Mouse (Mus musculus): ENCODE measurements around the gene Arhgap33. TPM values are rescaled to one million over a fixed set of nuclear protein-coding genes. Genes with fewer than 3 reads are reported as not detected.
"Not testable (repeated sequence)": the region's sequence is repeated elsewhere in the genome, so short reads cannot be mapped to it uniquely, and the experiment has no call there.

Arhgap33 gene
- polyA plus RNA-seq, 1 experiment from 2014 or later, result 91.1 TPM

DNA sequence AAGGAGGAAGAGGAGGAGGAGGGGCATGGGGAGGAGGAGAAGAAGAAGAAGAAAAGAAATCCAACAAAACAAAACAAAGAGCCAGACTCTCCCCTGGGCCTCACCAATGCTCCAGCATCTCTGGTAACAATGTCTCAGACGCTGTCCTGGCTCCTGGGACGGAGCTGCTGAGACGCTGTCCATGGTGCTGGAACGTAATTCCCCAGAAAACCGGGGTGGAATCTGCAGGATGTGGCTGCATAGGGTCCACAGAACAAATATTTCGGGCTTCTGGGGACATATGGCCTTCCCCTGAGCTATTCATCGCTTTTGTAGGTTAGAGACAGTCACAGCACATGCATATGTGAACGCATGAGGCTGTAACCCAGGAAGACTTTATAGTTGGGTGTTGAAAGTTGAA, 50.6 kb downstream of the Arhgap33 start:
- ATAC-seq (ENCODE audit: low FRiP score), result no peak
- Histone ChIP-seq H3K9ac (replicated peaks) (no peak overlapping the region), H3K4me2 (no peak overlapping the region), H3K4me3 (replicated peaks) (no peak overlapping the region), H3K27me3 (replicated peaks) (peaks cover 3% of the 10 kb centered on the region; the same call in 1 of the 2 replicates), H3K27ac (replicated peaks) (no peak overlapping the region), H3K4me1 (no peaks in the 10 kb centered on the region), H3K36me3 (no peaks in the 10 kb centered on the region), H3K9me3 (replicated peaks) (no peaks in the 10 kb centered on the region)
- WGBS, result 21% methylated on average over 8 of the region's 8 CpGs

DNA sequence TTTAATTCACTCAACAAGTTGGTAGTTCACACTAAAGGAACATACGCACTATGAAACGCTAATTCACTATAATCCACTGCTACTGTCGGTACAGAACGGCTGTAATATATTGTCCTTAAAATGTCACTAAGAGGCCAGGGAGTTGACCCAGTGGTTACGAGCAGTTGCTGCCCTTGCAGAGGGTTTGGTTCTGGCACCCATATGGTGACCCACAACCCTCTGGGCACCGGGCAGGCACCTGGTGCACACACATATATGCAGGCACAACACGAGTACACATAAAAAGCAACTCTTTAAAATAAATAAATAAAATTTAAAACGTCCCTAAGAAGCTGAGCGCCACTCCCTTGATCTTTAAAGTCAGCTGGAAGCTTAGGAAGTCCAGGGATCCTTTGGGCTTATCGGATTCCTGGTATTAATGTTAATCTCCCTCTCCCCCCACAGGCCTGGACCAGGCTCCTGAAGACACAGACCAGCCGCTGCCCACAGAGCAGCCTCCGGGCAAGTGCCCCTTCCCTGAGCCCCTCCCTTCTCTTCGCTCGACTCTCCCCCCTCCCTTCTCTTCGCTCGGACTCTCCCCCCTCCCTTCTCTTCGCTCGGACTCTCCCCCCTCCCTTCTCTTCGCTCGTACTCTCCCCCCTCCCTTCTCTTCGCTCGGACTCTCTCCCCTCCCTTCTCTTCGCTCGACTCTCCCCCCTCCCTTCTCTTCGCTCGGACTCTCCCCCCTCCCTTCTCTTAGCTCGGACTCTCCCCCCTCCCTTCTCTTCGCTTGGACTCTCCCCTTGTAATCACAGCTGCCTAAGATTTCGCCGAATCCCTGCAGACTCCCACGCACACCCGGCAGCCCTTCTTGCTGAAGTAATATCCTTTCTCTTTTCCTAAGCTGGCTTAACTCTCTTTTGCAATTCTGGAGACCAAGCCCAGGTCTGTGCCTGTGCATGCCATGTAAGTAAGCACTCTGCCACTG, 57.2 kb downstream of the Arhgap33 start:
- WGBS, result 6% methylated on average over 28 of the region's 32 CpGs
- H3K4me1 ChIP-seq, result peaks cover 10% of the 10 kb centered on the region
- no peak overlapping the region for H3K27ac ChIP-seq (replicated peaks)
- no peaks in the 10 kb centered on the region for H3K9me3 ChIP-seq (replicated peaks)
- H3K9ac ChIP-seq (replicated peaks), result peak overlapping the region; percentile 14; the same call in 1 of the 2 replicates
- H3K36me3 ChIP-seq, result no peaks in the 10 kb centered on the region
- peak; percentile 60; the same call in 1 of the 2 replicates for ATAC-seq (ENCODE audit: low FRiP score)
- peak overlapping the region; percentile 63 for H3K4me2 ChIP-seq
- peak overlapping the region; percentile 37 for H3K4me3 ChIP-seq (replicated peaks)
- peaks cover 7% of the 10 kb centered on the region; the same call in 1 of the 2 replicates for H3K27me3 ChIP-seq (replicated peaks)

DNA sequence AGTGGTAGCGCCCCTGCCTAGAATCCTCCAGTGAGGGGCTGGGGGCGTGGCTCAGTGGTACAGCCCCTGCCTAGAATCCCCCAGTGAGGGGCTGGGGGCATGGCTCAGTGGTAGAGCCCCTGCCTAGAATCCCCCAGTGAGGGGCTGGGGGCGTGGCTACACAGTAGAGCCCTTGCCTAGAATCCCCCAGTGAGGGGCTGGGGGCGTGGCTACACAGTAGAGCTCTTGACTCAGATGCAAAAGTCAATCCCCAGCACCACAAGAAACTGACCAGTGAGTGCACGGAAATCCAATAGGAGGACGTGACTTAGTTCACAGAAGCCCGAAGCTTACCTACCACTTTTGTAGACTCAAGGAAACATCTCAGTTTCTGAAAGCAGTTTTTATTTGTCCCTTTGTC, 58.7 kb downstream of the Arhgap33 start:
- ATAC-seq (ENCODE audit: low FRiP score); H3K27ac ChIP-seq (replicated peaks); H3K9ac ChIP-seq (replicated peaks); H3K36me3 ChIP-seq; H3K9me3 ChIP-seq (replicated peaks); H3K4me2 ChIP-seq; H3K4me3 ChIP-seq (replicated peaks); H3K4me1 ChIP-seq; H3K27me3 ChIP-seq (replicated peaks): not testable (repeated sequence)
- 92% methylated on average over 7 of the region's 7 CpGs for WGBS

DNA sequence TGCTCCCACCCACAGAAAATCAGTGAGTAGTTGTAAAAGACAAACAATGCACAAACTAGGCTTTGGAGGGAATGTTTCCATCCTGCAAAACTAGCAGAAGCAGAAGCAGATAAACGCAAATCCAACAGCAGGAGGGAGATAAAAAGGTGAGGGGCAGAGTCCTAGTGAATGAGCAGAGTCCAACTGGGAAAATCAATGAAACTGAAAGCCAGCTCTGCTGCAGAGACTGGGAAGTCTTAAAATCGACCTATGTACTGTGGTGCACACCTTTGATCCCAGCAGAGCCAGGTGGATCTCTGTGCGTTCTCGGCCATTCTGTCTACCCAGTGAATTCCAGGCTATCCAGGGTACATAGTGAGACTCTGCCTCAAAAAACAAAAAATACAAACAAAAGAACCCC, 59.9 kb downstream of the Arhgap33 start:
- no peak for ATAC-seq (ENCODE audit: low FRiP score)
- WGBS, result 81% methylated on average over 4 of the region's 4 CpGs
- no peak overlapping the region for H3K9ac ChIP-seq (replicated peaks)

DNA sequence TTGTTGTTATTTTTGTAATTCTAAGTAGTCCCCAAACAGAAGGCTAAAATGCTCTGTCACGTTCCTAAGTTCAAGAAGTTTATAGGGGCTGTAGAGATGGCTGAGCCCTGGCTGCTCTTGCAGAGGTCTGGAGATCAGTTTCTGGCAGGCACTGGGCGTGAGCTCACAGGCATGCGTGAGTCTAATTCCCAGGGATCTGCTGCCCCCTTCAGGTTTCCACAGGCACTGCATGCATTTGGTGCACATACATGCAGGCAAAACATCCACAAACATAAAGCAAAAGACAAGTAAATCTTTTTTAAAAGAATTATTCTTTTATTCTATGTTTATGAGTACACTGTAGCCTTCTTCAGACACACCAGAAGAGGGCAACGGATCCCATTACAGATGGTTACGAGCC, 62.4 kb downstream of the Arhgap33 start:
- 44% methylated on average over 5 of the region's 5 CpGs for WGBS
- ATAC-seq (ENCODE audit: low FRiP score), result no peak
- Histone ChIP-seq H3K9ac (replicated peaks) (no peak overlapping the region), H3K36me3 (no peaks in the 10 kb centered on the region), H3K4me3 (replicated peaks) (no peak overlapping the region), H3K4me2 (no peak overlapping the region), H3K27me3 (replicated peaks) (peaks cover 7% of the 10 kb centered on the region), H3K27ac (replicated peaks) (no peak overlapping the region), H3K9me3 (replicated peaks) (no peaks in the 10 kb centered on the region), H3K4me1 (peaks cover 2% of the 10 kb centered on the region)

More for the DNA sequence above, 59.9 kb downstream of the Arhgap33 start:
- 0 out of 2 replicates have a peak, but pooled peaks cover 4% of the 10 kb centered on the region for H3K27me3 ChIP-seq (replicated peaks)
- H3K4me1 ChIP-seq, result peaks cover 10% of the 10 kb centered on the region
- H3K27ac ChIP-seq (replicated peaks), result no peak overlapping the region
- H3K4me2 ChIP-seq, result no peak overlapping the region
- no peak overlapping the region for H3K4me3 ChIP-seq (replicated peaks)
- H3K36me3 ChIP-seq, result no peaks in the 10 kb centered on the region
- H3K9me3 ChIP-seq (replicated peaks), result no peaks in the 10 kb centered on the region

Small RNA genes within 50 kb of the gene (microRNA-seq; reads per million reads assigned to microRNA genes)
- not detected for gene Gm38670

Other genes with a start within 250 kb of the Arhgap33 start
- 82.4 and 89.7 TPM in 2 replicates for gene Clip3, start 243.3 kb downstream of the Arhgap33 start, polyA plus RNA-seq (2015; fragmentation: Nextera tagmentation; extraction: Ambion mirVana)
- 131 and 141 TPM in 2 replicates for gene Alkbh6, start 226.3 kb downstream of the Arhgap33 start, polyA plus RNA-seq (2015; fragmentation: Nextera tagmentation; extraction: Ambion mirVana)
- 18.9 and 24.7 TPM in 2 replicates for gene Syne4, start 220.3 kb downstream of the Arhgap33 start, polyA plus RNA-seq (2015; fragmentation: Nextera tagmentation; extraction: Ambion mirVana)
- gene E130208F15Rik, start 213.3 kb downstream of the Arhgap33 start, polyA plus RNA-seq (2015; fragmentation: Nextera tagmentation; extraction: Ambion mirVana), result not detected in 2 replicates
- 16.0 and 16.7 TPM in 2 replicates for gene Sdhaf1, start 211.2 kb downstream of the Arhgap33 start, polyA plus RNA-seq (2015; fragmentation: Nextera tagmentation; extraction: Ambion mirVana)
- 13.5 and 15.7 TPM in 2 replicates for gene Lrfn3, start 172.3 kb downstream of the Arhgap33 start, polyA plus RNA-seq (2015; fragmentation: Nextera tagmentation; extraction: Ambion mirVana)
- 38.6 and 50.0 TPM in 2 replicates for gene Tyrobp, start 121.3 kb downstream of the Arhgap33 start, polyA plus RNA-seq (2015; fragmentation: Nextera tagmentation; extraction: Ambion mirVana)
- gene Hcst, start 115.2 kb downstream of the Arhgap33 start, polyA plus RNA-seq (2015; fragmentation: Nextera tagmentation; extraction: Ambion mirVana), result 0.95 and 4.5 TPM in 2 replicates
- 2.7 and 3.2 TPM in 2 replicates for gene Nfkbid, start 113.3 kb downstream of the Arhgap33 start, polyA plus RNA-seq (2015; fragmentation: Nextera tagmentation; extraction: Ambion mirVana)
- 577 and 709 TPM in 2 replicates for gene Aplp1, start 89.5 kb downstream of the Arhgap33 start, polyA plus RNA-seq (2015; fragmentation: Nextera tagmentation; extraction: Ambion mirVana)
- gene Kirrel2, start 77.4 kb downstream of the Arhgap33 start, polyA plus RNA-seq (2015; fragmentation: Nextera tagmentation; extraction: Ambion mirVana), result 0.15 and 0.36 TPM in 2 replicates
- 0.14 and 0.23 TPM in 2 replicates for gene Nphs1, start 76.7 kb downstream of the Arhgap33 start, polyA plus RNA-seq (2015; fragmentation: Nextera tagmentation; extraction: Ambion mirVana)
- 0.42 TPM in 1 of 2 replicates, not detected in the other for gene Prodh2, start 41.4 kb downstream of the Arhgap33 start, polyA plus RNA-seq (2015; fragmentation: Nextera tagmentation; extraction: Ambion mirVana)
- gene Hspb6, start 17.1 kb upstream of the Arhgap33 start, polyA plus RNA-seq (2015; fragmentation: Nextera tagmentation; extraction: Ambion mirVana), result 8.6 and 11.7 TPM in 2 replicates
- gene Proser3, start 17.2 kb upstream of the Arhgap33 start, polyA plus RNA-seq (2015; fragmentation: Nextera tagmentation; extraction: Ambion mirVana), result 7.9 and 8.6 TPM in 2 replicates
- 55.6 and 61.8 TPM in 2 replicates for gene Lin37, start 24.8 kb upstream of the Arhgap33 start, polyA plus RNA-seq (2015; fragmentation: Nextera tagmentation; extraction: Ambion mirVana)
- 84.2 and 95.2 TPM in 2 replicates for gene U2af1l4, start 28.2 kb upstream of the Arhgap33 start, polyA plus RNA-seq (2015; fragmentation: Nextera tagmentation; extraction: Ambion mirVana)
- gene Gm49396, start 28.3 kb upstream of the Arhgap33 start, polyA plus RNA-seq (2015; fragmentation: Nextera tagmentation; extraction: Ambion mirVana), result 14.6 and 14.8 TPM in 2 replicates
- 136 and 139 TPM in 2 replicates for gene Psenen, start 28.6 kb upstream of the Arhgap33 start, polyA plus RNA-seq (2015; fragmentation: Nextera tagmentation; extraction: Ambion mirVana)
- 4.1 and 4.7 TPM in 2 replicates for gene Igflr1, start 30.4 kb upstream of the Arhgap33 start, polyA plus RNA-seq (2015; fragmentation: Nextera tagmentation; extraction: Ambion mirVana)
- gene Kmt2b, start 53.7 kb upstream of the Arhgap33 start, polyA plus RNA-seq (2015; fragmentation: Nextera tagmentation; extraction: Ambion mirVana), result 8.5 and 8.8 TPM in 2 replicates
- gene Zbtb32, start 63.8 kb upstream of the Arhgap33 start, polyA plus RNA-seq (2015; fragmentation: Nextera tagmentation; extraction: Ambion mirVana), result 0.37 and 0.44 TPM in 2 replicates
- 0.87 and 2.3 TPM in 2 replicates for gene Upk1a, start 77.8 kb upstream of the Arhgap33 start, polyA plus RNA-seq (2015; fragmentation: Nextera tagmentation; extraction: Ambion mirVana)
- 1,176 and 1,358 TPM in 2 replicates for gene Cox6b1, start 91.1 kb upstream of the Arhgap33 start, polyA plus RNA-seq (2015; fragmentation: Nextera tagmentation; extraction: Ambion mirVana)
- not detected in 2 replicates for gene Etv2, start 100.8 kb upstream of the Arhgap33 start, polyA plus RNA-seq (2015; fragmentation: Nextera tagmentation; extraction: Ambion mirVana)
- gene Rbm42, start 115.3 kb upstream of the Arhgap33 start, polyA plus RNA-seq (2015; fragmentation: Nextera tagmentation; extraction: Ambion mirVana), result 125 and 129 TPM in 2 replicates
- gene Haus5, start 129.9 kb upstream of the Arhgap33 start, polyA plus RNA-seq (2015; fragmentation: Nextera tagmentation; extraction: Ambion mirVana), result 22.5 and 29.3 TPM in 2 replicates
- not detected in 2 replicates for gene Pmis2, start 136.5 kb upstream of the Arhgap33 start, polyA plus RNA-seq (2015; fragmentation: Nextera tagmentation; extraction: Ambion mirVana)
- 0.34 TPM in 1 of 2 replicates, not detected in the other for gene 2200002J24Rik, start 163.9 kb upstream of the Arhgap33 start, polyA plus RNA-seq (2015; fragmentation: Nextera tagmentation; extraction: Ambion mirVana)
- gene Atp4a, start 177.1 kb upstream of the Arhgap33 start, polyA plus RNA-seq (2015; fragmentation: Nextera tagmentation; extraction: Ambion mirVana), result 2.8 and 3.2 TPM in 2 replicates
- 284 and 304 TPM in 2 replicates for gene Tmem147, start 194.5 kb upstream of the Arhgap33 start, polyA plus RNA-seq (2015; fragmentation: Nextera tagmentation; extraction: Ambion mirVana)
- gene Gapdhs, start 208.6 kb upstream of the Arhgap33 start, polyA plus RNA-seq (2015; fragmentation: Nextera tagmentation; extraction: Ambion mirVana), result 0.73 and 1.0 TPM in 2 replicates
- gene Sbsn, start 216.4 kb upstream of the Arhgap33 start, polyA plus RNA-seq (2015; fragmentation: Nextera tagmentation; extraction: Ambion mirVana), result 1.6 and 2.0 TPM in 2 replicates
- gene Dmkn, start 228.7 kb upstream of the Arhgap33 start, polyA plus RNA-seq (2015; fragmentation: Nextera tagmentation; extraction: Ambion mirVana), result 3.7 and 6.2 TPM in 2 replicates

Data from neural tube, embryonic 15.5 days (tissue).